Mouse (Mus musculus): ENCODE measurements at regions not wholly inside any gene's neighbourhood (a gene's known extent, or its start where the extent isn't known, plus 50 kb on each side); places are given as distances from the start of the nearest gene placed in this dataset.

- Histone ChIP-seq H3K36me3 (ENCODE audit: insufficient read depth, low read length) (no peaks in the 10 kb centered on the region), H3K4me1 (ENCODE audit: insufficient read depth, low read length) (no peaks in the 10 kb centered on the region), H3K27me3 (ENCODE audit: insufficient read depth, low read length) (no peaks in the 10 kb centered on the region), H3K9ac (replicated peaks; ENCODE audit: low read length, poor library complexity, severe bottlenecking) (no peak overlapping the region), H3K4me3 (ENCODE audit: low read depth, low read length) (no peak overlapping the region), H3K9me3 (ENCODE audit: low read length) (no peaks in the 10 kb centered on the region), H3K4me2 (ENCODE audit: low read depth, low read length, poor library complexity, severe bottlenecking) (no peak overlapping the region), H3K27ac (ENCODE audit: low read depth, low read length) (no peak overlapping the region)
- TF ChIP-seq CTCF (IDR thresholded peaks at IDR 0.05), result no peak
- DNase-seq (ENCODE audit: low spot score) (no peak), ATAC-seq (ENCODE audit: low FRiP score) (no peak)
- WGBS, result 58% methylated on average over 7 of the region's 7 CpGs
Measured at GRCm38 (mm10) chr10:53801048-53801641, 50.2 kb upstream of the Fam184a start.

Data from midbrain, postnatal 0 days (tissue).